Mouse (Mus musculus): ENCODE results near the gene Fez2. TPM values are rescaled to one million over a fixed set of nuclear protein-coding genes. Genes with fewer than 3 reads are reported as not detected.

Gene Fez2
- polyA plus RNA-seq, 1 experiment from 2014 or later, result 28.7 TPM

- Histone ChIP-seq H3K9me3 (ENCODE audit: control insufficient read depth, low read length) (no peaks in the 10 kb centered on the region), H3K36me3 (ENCODE audit: control insufficient read depth, insufficient read depth, low read length) (no peaks in the 10 kb centered on the region), H3K27me3 (ENCODE audit: control insufficient read depth, insufficient read depth, low read length) (no peaks in the 10 kb centered on the region), H3K4me3 (ENCODE audit: low read depth, low read length) (no peak overlapping the region), H3K9ac (ENCODE audit: low read length) (no peak overlapping the region), H3K4me1 (replicated peaks; ENCODE audit: control insufficient read depth, insufficient read depth) (no peaks in the 10 kb centered on the region), H3K4me2 (replicated peaks; ENCODE audit: low read depth) (no peak overlapping the region), H3K27ac (replicated peaks) (no peak overlapping the region)
- DNase-seq (ENCODE audit: low spot score) (no peak), ATAC-seq (ENCODE audit: low FRiP score, low TSS enrichment) (no peak)
- 78% methylated on average over 8 of the region's 8 CpGs for WGBS
- no peak for TF ChIP-seq EP300 (optimal IDR thresholded peaks at IDR 0.05)
- no peak for TF ChIP-seq CTCF (IDR thresholded peaks at IDR 0.05; ENCODE audit: low read depth)
Measured at GRCm38 (mm10) chr17:78425026-78425425, 7.1 kb upstream of the Fez2 start.

- 80% methylated on average over 4 of the region's 4 CpGs for WGBS
- Histone ChIP-seq H3K27me3 (ENCODE audit: control insufficient read depth, insufficient read depth, low read length) (no peaks in the 10 kb centered on the region), H3K27ac (replicated peaks) (no peak overlapping the region), H3K36me3 (ENCODE audit: control insufficient read depth, insufficient read depth, low read length) (no peaks in the 10 kb centered on the region), H3K4me2 (replicated peaks; ENCODE audit: low read depth) (no peak overlapping the region), H3K4me3 (ENCODE audit: low read depth, low read length) (no peak overlapping the region), H3K9ac (ENCODE audit: low read length) (no peak overlapping the region), H3K4me1 (replicated peaks; ENCODE audit: control insufficient read depth, insufficient read depth) (no peaks in the 10 kb centered on the region), H3K9me3 (ENCODE audit: control insufficient read depth, low read length) (no peaks in the 10 kb centered on the region)
- no peak for TF ChIP-seq CTCF (IDR thresholded peaks at IDR 0.05; ENCODE audit: low read depth)
- TF ChIP-seq EP300 (optimal IDR thresholded peaks at IDR 0.05), result no peak
- no peak for DNase-seq (ENCODE audit: low spot score)
- ATAC-seq (ENCODE audit: low FRiP score, low TSS enrichment), result no peak
Measured at GRCm38 (mm10) chr17:78419216-78419615, 1.3 kb upstream of the Fez2 start.

- Histone ChIP-seq H3K9ac (ENCODE audit: low read length) (no peak overlapping the region), H3K36me3 (ENCODE audit: control insufficient read depth, insufficient read depth, low read length) (0 out of 2 replicates have a peak, but pooled peaks cover 3% of the 10 kb centered on the region), H3K27ac (replicated peaks) (no peak overlapping the region), H3K4me2 (replicated peaks; ENCODE audit: low read depth) (no peak overlapping the region), H3K27me3 (ENCODE audit: control insufficient read depth, insufficient read depth, low read length) (no peaks in the 10 kb centered on the region), H3K4me3 (ENCODE audit: low read depth, low read length) (no peak overlapping the region), H3K4me1 (replicated peaks; ENCODE audit: control insufficient read depth, insufficient read depth) (no peaks in the 10 kb centered on the region), H3K9me3 (ENCODE audit: control insufficient read depth, low read length) (no peaks in the 10 kb centered on the region)
- DNase-seq (ENCODE audit: low spot score), result no peak
- TF ChIP-seq CTCF (IDR thresholded peaks at IDR 0.05; ENCODE audit: low read depth) (no peak), EP300 (optimal IDR thresholded peaks at IDR 0.05) (no peak)
- WGBS, result 82% methylated on average over 2 of the region's 2 CpGs
- no peak for ATAC-seq (ENCODE audit: low FRiP score, low TSS enrichment)
Measured at GRCm38 (mm10) chr17:78415255-78415654, 2.7 kb downstream of the Fez2 start.

GRCm38 (mm10) chr17:78409900-78410299 is 8.1 kb downstream of the Fez2 start:
- Histone ChIP-seq H3K4me1 (replicated peaks; ENCODE audit: control insufficient read depth, insufficient read depth) (no peaks in the 10 kb centered on the region), H3K27me3 (ENCODE audit: control insufficient read depth, insufficient read depth, low read length) (no peaks in the 10 kb centered on the region), H3K9me3 (ENCODE audit: control insufficient read depth, low read length) (no peaks in the 10 kb centered on the region), H3K9ac (ENCODE audit: low read length) (no peak overlapping the region), H3K36me3 (ENCODE audit: control insufficient read depth, insufficient read depth, low read length) (peaks cover 7% of the 10 kb centered on the region), H3K4me3 (ENCODE audit: low read depth, low read length) (no peak overlapping the region), H3K27ac (replicated peaks) (no peak overlapping the region), H3K4me2 (replicated peaks; ENCODE audit: low read depth) (no peak overlapping the region)
- 62% methylated on average over 2 of the region's 2 CpGs for WGBS
- ATAC-seq (ENCODE audit: low FRiP score, low TSS enrichment), result no peak
- no peak for TF ChIP-seq EP300 (optimal IDR thresholded peaks at IDR 0.05)
- TF ChIP-seq CTCF (IDR thresholded peaks at IDR 0.05; ENCODE audit: low read depth), result no peak
- no peak for DNase-seq (ENCODE audit: low spot score)

GRCm38 (mm10) chr17:78408386-78408785 is 9.6 kb downstream of the Fez2 start:
- WGBS, result 77% methylated on average over 10 of the region's 10 CpGs
- H3K27me3 ChIP-seq (ENCODE audit: control insufficient read depth, insufficient read depth, low read length), result no peaks in the 10 kb centered on the region
- H3K4me3 ChIP-seq (ENCODE audit: low read depth, low read length), result no peak overlapping the region
- DNase-seq (ENCODE audit: low spot score) (no peak), ATAC-seq (ENCODE audit: low FRiP score, low TSS enrichment) (peak; percentile 63; the same call in 1 of the 2 replicates)
- H3K9me3 ChIP-seq (ENCODE audit: control insufficient read depth, low read length), result no peaks in the 10 kb centered on the region
- TF ChIP-seq EP300 (optimal IDR thresholded peaks at IDR 0.05), result no peak
- TF ChIP-seq CTCF (IDR thresholded peaks at IDR 0.05; ENCODE audit: low read depth), result no peak
- no peak overlapping the region for H3K4me2 ChIP-seq (replicated peaks; ENCODE audit: low read depth)
- H3K4me1 ChIP-seq (replicated peaks; ENCODE audit: control insufficient read depth, insufficient read depth), result no peaks in the 10 kb centered on the region
- peaks cover 9% of the 10 kb centered on the region for H3K36me3 ChIP-seq (ENCODE audit: control insufficient read depth, insufficient read depth, low read length)
- H3K27ac ChIP-seq (replicated peaks), result no peak overlapping the region
- H3K9ac ChIP-seq (ENCODE audit: low read length), result no peak overlapping the region

- H3K4me1 ChIP-seq (replicated peaks; ENCODE audit: control insufficient read depth, insufficient read depth), result no peaks in the 10 kb centered on the region
- TF ChIP-seq CTCF (IDR thresholded peaks at IDR 0.05; ENCODE audit: low read depth) (no peak), EP300 (optimal IDR thresholded peaks at IDR 0.05) (no peak)
- 0 out of 2 replicates have a peak, but pooled peaks have one; percentile 26 for ATAC-seq (ENCODE audit: low FRiP score, low TSS enrichment)
- H3K4me2 ChIP-seq (replicated peaks; ENCODE audit: low read depth), result no peak overlapping the region
- H3K27ac ChIP-seq (replicated peaks), result no peak overlapping the region
- DNase-seq (ENCODE audit: low spot score), result no peak
- peaks cover 9% of the 10 kb centered on the region for H3K36me3 ChIP-seq (ENCODE audit: control insufficient read depth, insufficient read depth, low read length)
- 65% methylated on average over 4 of the region's 4 CpGs for WGBS
- H3K4me3 ChIP-seq (ENCODE audit: low read depth, low read length), result no peak overlapping the region
- no peaks in the 10 kb centered on the region for H3K27me3 ChIP-seq (ENCODE audit: control insufficient read depth, insufficient read depth, low read length)
- no peaks in the 10 kb centered on the region for H3K9me3 ChIP-seq (ENCODE audit: control insufficient read depth, low read length)
- H3K9ac ChIP-seq (ENCODE audit: low read length), result no peak overlapping the region
Measured at GRCm38 (mm10) chr17:78407581-78407980, 10.4 kb downstream of the Fez2 start.

All from stomach, postnatal 0 days (tissue).